Mouse (Mus musculus): ENCODE results near the gene Gm26602. TPM values are rescaled to one million over a fixed set of nuclear protein-coding genes. Genes with fewer than 3 reads are reported as not detected.

The Gm26602 gene
- polyA plus RNA-seq, 1 experiment from 2014 or later = 17.7 TPM

GRCm38 (mm10) chr10:79932736-79933135 is 22.1 kb downstream of the Gm26602 start:
- no peak for ATAC-seq
- H3K9ac ChIP-seq = peak overlapping the region; percentile 18; the same call in 1 of the 2 replicates
- H3K36me3 ChIP-seq = peaks cover 29% of the 10 kb centered on the region
- no peaks in the 10 kb centered on the region for H3K27me3 ChIP-seq (replicated peaks)
- no peak overlapping the region for H3K4me3 ChIP-seq (replicated peaks)
- H3K4me1 ChIP-seq (replicated peaks) = peaks cover 78% of the 10 kb centered on the region
- H3K27ac ChIP-seq = peak overlapping the region; percentile 67
- 22% methylated on average over 8 of the region's 8 CpGs for WGBS
- H3K4me2 ChIP-seq (replicated peaks) = 0 out of 2 replicates have a peak overlapping the region, but pooled peaks have one; percentile 24
- no peaks in the 10 kb centered on the region for H3K9me3 ChIP-seq

- peaks cover 83% of the 10 kb centered on the region for H3K4me1 ChIP-seq (replicated peaks)
- WGBS = 61% methylated on average over 9 of the region's 9 CpGs
Measured at GRCm38 (mm10) chr10:79933145-79933679, 22.6 kb downstream of the Gm26602 start.

GRCm38 (mm10) chr10:79933861-79934260 is 23.2 kb downstream of the Gm26602 start:
- Histone ChIP-seq H3K9ac (no peak overlapping the region), H3K4me3 (replicated peaks) (no peak overlapping the region), H3K9me3 (no peaks in the 10 kb centered on the region), H3K36me3 (peaks cover 37% of the 10 kb centered on the region), H3K27me3 (replicated peaks) (no peaks in the 10 kb centered on the region), H3K4me2 (replicated peaks) (no peak overlapping the region), H3K27ac (peak overlapping the region; percentile 34), H3K4me1 (replicated peaks) (peaks cover 85% of the 10 kb centered on the region)
- ATAC-seq = no peak
- 83% methylated on average over 6 of the region's 6 CpGs for WGBS

More at GRCm38 (mm10) chr10:79933145-79933679, 22.6 kb downstream of the Gm26602 start:
- Histone ChIP-seq H3K27ac (peak overlapping the region; percentile 67), H3K9me3 (no peaks in the 10 kb centered on the region), H3K36me3 (peaks cover 34% of the 10 kb centered on the region), H3K27me3 (replicated peaks) (no peaks in the 10 kb centered on the region), H3K4me2 (replicated peaks) (0 out of 2 replicates have a peak overlapping the region, but pooled peaks have one; percentile 24), H3K4me3 (replicated peaks) (no peak overlapping the region), H3K9ac (0 out of 2 replicates have a peak overlapping the region, but pooled peaks have one; percentile 18)
- no peak for ATAC-seq

- Histone ChIP-seq H3K9ac (0 out of 2 replicates have a peak overlapping the region, but pooled peaks have one; percentile 17), H3K4me2 (replicated peaks) (no peak overlapping the region), H3K27ac (peak overlapping the region; percentile 34), H3K4me1 (replicated peaks) (peaks cover 80% of the 10 kb centered on the region), H3K36me3 (peaks cover 37% of the 10 kb centered on the region), H3K4me3 (replicated peaks) (no peak overlapping the region), H3K9me3 (no peaks in the 10 kb centered on the region), H3K27me3 (replicated peaks) (no peaks in the 10 kb centered on the region)
- 54% methylated on average over 13 of the region's 13 CpGs for WGBS
- peak; percentile 26; the same call in 1 of the 2 replicates for ATAC-seq
Measured at GRCm38 (mm10) chr10:79934272-79934721, 23.6 kb downstream of the Gm26602 start.

DNA sequence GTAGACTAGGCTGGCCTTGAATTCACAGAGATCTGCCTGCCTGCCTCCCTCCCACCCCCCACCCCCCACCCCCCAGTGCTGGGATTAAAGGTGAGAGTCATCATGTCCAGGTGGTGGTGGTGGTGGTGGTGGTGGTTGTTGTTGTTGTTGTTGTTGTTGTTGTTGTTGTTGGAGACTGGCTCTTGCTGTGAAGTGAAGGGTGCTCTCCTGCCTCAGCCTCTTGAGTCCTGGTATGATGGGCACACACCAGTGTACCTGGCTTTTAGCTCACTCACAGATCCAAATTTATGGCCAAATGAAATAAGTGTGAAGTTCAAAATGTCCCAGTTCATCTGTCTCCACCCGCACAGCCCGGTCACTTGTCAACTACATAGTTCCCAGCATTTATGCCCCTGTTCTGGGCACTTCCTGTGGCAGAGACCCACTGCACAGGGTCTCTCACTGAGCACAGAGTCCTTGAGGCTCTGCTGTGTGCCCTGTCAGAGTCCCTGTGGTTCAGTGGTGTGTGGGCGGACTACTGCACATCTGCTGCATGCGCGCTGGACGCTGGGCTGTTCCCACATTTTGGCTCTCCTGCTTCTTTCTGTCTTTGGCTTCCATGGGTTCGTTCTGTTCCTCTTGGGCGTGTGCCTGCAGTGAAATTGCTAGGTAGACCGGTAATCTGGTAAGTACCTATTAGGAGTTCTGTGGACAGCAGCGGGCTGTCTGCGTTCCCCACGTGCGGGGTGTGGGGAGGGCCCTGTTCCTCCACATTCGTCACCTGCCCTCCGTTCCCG is 24.3 kb downstream of the Gm26602 start:
- ATAC-seq = no peak
- Histone ChIP-seq H3K9me3 (no peaks in the 10 kb centered on the region), H3K27ac (peak overlapping the region; percentile 34; the same call in 1 of the 2 replicates), H3K9ac (no peak overlapping the region), H3K4me1 (replicated peaks) (peaks cover 73% of the 10 kb centered on the region), H3K4me2 (replicated peaks) (no peak overlapping the region), H3K27me3 (replicated peaks) (no peaks in the 10 kb centered on the region), H3K4me3 (replicated peaks) (no peak overlapping the region), H3K36me3 (peaks cover 37% of the 10 kb centered on the region)
- WGBS = 86% methylated on average over 16 of the region's 16 CpGs

- peak; percentile 4; the same call in 1 of the 2 replicates for ATAC-seq
- 55% methylated on average over 10 of the region's 10 CpGs for WGBS
- no peaks in the 10 kb centered on the region for H3K27me3 ChIP-seq (replicated peaks)
- no peak overlapping the region for H3K4me3 ChIP-seq (replicated peaks)
- H3K9ac ChIP-seq = 0 out of 2 replicates have a peak overlapping the region, but pooled peaks have one; percentile 14
- peak overlapping the region; percentile 65 for H3K27ac ChIP-seq
- H3K4me1 ChIP-seq (replicated peaks) = peaks cover 67% of the 10 kb centered on the region
- peaks cover 28% of the 10 kb centered on the region for H3K36me3 ChIP-seq
- H3K9me3 ChIP-seq = no peaks in the 10 kb centered on the region
- peak overlapping the region; percentile 30 for H3K4me2 ChIP-seq (replicated peaks)
Measured at GRCm38 (mm10) chr10:79936284-79936910, 25.7 kb downstream of the Gm26602 start.

DNA sequence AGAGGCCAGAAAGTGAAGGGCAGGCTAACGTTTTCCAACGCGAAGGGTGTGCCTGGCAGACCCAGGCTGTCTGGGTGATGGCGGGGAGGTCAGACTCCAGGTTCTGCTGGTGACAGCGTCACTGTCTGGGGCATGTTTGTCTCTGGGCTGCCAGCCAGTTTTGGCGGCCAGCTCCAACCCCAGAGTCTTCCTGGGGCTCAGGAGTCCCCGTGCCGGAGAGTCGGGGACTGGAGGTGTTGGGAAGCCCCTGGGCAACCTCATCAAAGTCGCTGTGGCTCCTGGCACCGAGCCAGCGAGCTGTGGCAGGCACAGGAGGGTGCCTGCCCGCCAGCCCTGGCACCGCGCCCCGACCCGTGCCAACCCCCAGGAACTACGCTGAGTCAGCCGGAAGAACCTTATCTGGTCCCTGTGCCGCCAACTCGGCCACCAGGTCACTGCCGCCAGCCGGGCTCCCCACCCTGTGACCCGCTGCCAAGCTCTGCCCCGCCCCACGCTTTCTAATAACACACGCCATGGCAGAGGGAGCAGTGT is 26.3 kb downstream of the Gm26602 start:
- 57% methylated on average over 27 of the region's 27 CpGs for WGBS
- H3K9me3 ChIP-seq = no peaks in the 10 kb centered on the region
- 0 out of 2 replicates have a peak overlapping the region, but pooled peaks have one; percentile 14 for H3K9ac ChIP-seq
- H3K27me3 ChIP-seq (replicated peaks) = no peaks in the 10 kb centered on the region
- no peak overlapping the region for H3K4me3 ChIP-seq (replicated peaks)
- ATAC-seq = peak; percentile 46
- H3K4me1 ChIP-seq (replicated peaks) = peaks cover 61% of the 10 kb centered on the region
- peaks cover 27% of the 10 kb centered on the region for H3K36me3 ChIP-seq
- peak overlapping the region; percentile 30 for H3K4me2 ChIP-seq (replicated peaks)
- H3K27ac ChIP-seq = peak overlapping the region; percentile 65

- Histone ChIP-seq H3K36me3 (peaks cover 22% of the 10 kb centered on the region), H3K27ac (no peak overlapping the region), H3K4me3 (replicated peaks) (no peak overlapping the region), H3K27me3 (replicated peaks) (no peaks in the 10 kb centered on the region), H3K9ac (no peak overlapping the region), H3K4me2 (replicated peaks) (no peak overlapping the region), H3K9me3 (no peaks in the 10 kb centered on the region), H3K4me1 (replicated peaks) (peaks cover 51% of the 10 kb centered on the region)
- no peak for ATAC-seq
- WGBS = 70% methylated on average over 11 of the region's 11 CpGs
Measured at GRCm38 (mm10) chr10:79937775-79938526, 27.3 kb downstream of the Gm26602 start.

GRCm38 (mm10) chr10:79940749-79941148 is 30.1 kb downstream of the Gm26602 start:
- no peaks in the 10 kb centered on the region for H3K9me3 ChIP-seq
- 64% methylated on average over 7 of the region's 7 CpGs for WGBS

DNA sequence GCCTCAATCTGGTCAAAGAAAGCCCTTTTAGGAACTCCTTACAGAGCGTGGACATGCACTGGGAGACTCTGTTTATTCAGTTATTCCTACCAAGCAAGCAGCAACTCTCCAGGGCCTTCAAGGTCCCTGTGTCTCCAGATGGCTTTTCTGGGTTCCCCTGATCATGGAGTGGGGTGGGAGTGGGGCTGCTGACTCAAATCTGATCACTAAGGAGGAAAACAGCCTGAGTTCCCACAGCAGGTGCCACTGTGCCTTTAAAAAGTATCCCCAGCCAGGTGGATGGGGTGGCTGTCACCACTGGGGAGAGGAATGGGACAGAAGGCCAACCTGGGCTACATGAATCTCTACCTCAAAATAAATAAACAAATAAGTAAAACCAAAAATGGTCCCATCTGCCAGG is 32.3 kb downstream of the Gm26602 start:
- peak overlapping the region; percentile 92 for H3K27ac ChIP-seq
- H3K36me3 ChIP-seq = peaks cover 12% of the 10 kb centered on the region; the same call in 1 of the 2 replicates
- no peak overlapping the region; the same call in 1 of the 2 replicates for H3K4me2 ChIP-seq (replicated peaks)
- H3K27me3 ChIP-seq (replicated peaks) = no peaks in the 10 kb centered on the region
- H3K9ac ChIP-seq = 0 out of 2 replicates have a peak overlapping the region, but pooled peaks have one; percentile 15
- WGBS = 63% methylated on average over 1 of the region's 1 CpGs
- H3K4me1 ChIP-seq (replicated peaks) = peaks cover 41% of the 10 kb centered on the region
- H3K4me3 ChIP-seq (replicated peaks) = no peak overlapping the region
- ATAC-seq = peak; percentile 0; the same call in 1 of the 2 replicates
- H3K9me3 ChIP-seq = no peaks in the 10 kb centered on the region

More at GRCm38 (mm10) chr10:79940749-79941148, 30.1 kb downstream of the Gm26602 start:
- peaks cover 41% of the 10 kb centered on the region for H3K4me1 ChIP-seq (replicated peaks)
- no peak overlapping the region for H3K9ac ChIP-seq
- no peak overlapping the region for H3K4me3 ChIP-seq (replicated peaks)
- H3K36me3 ChIP-seq = peaks cover 18% of the 10 kb centered on the region
- no peaks in the 10 kb centered on the region for H3K27me3 ChIP-seq (replicated peaks)
- no peak for ATAC-seq
- peak overlapping the region; percentile 11; the same call in 1 of the 2 replicates for H3K27ac ChIP-seq
- H3K4me2 ChIP-seq (replicated peaks) = no peak overlapping the region

DNA sequence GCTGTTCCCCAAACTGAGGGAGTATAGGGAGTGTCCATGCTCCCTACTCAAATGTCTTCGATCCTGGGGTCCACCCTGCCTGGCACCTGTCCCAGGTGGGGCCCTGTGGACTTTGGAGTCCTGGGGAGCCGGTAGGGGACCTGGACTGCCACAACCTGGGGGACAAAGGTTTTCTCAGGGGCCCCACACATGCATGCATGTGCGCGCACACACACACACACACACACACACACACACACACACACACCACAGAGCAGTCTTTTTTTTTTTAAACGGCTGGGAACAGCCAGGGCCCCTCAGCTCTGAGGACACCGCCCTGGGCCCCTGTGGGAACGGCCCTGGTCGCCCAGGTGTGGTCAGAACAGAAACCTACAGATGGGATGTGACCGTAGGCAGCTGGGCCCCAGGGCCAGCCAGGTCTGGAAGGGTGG is 32.8 kb downstream of the Gm26602 start:
- ATAC-seq = peak; percentile 85
- H3K4me2 ChIP-seq (replicated peaks) = peak overlapping the region; percentile 49
- peaks cover 37% of the 10 kb centered on the region for H3K4me1 ChIP-seq (replicated peaks)
- no peaks in the 10 kb centered on the region for H3K27me3 ChIP-seq (replicated peaks)
- H3K36me3 ChIP-seq = 0 out of 2 replicates have a peak, but pooled peaks cover 10% of the 10 kb centered on the region
- no peak overlapping the region for H3K4me3 ChIP-seq (replicated peaks)
- WGBS = 40% methylated on average over 9 of the region's 9 CpGs
- peak overlapping the region; percentile 92 for H3K27ac ChIP-seq
- no peak overlapping the region for H3K9ac ChIP-seq
- no peaks in the 10 kb centered on the region for H3K9me3 ChIP-seq

Measured in intestine, embryonic 15.5 days (tissue).